Mouse (Mus musculus) hindbrain, embryonic 10.5 days (tissue): ENCODE data around the gene Gmds. TPM values are rescaled to one million over a fixed set of nuclear protein-coding genes. Genes with fewer than 3 reads are reported as not detected.

Experiments
- DNase-seq: peaks from one replicate; pipeline ENCODE4 v3.0.0-alpha.2; 2017; ENCODE audit warnings: low spot score
- H3K27ac ChIP-seq: fragments of 300-500 bp; sonication (generic); 2 replicates; pipeline ENCODE4 v1.5.1; 2016; ENCODE audit warnings: mild to moderate bottlenecking, moderate library complexity
- H3K27me3 ChIP-seq: fragments of 300-500 bp; sonication (generic); 2 replicates; pipeline ENCODE4 v1.6.1; 2016; ENCODE audit warnings: mild to moderate bottlenecking; ENCODE audit not compliant: poor library complexity, insufficient read depth, severe bottlenecking
- H3K36me3 ChIP-seq: fragments of 300-500 bp; sonication (generic); 2 replicates; pipeline ENCODE4 v1.6.1; 2016; ENCODE audit warnings: mild to moderate bottlenecking, moderate library complexity
- H3K4me1 ChIP-seq: fragments of 300-500 bp; sonication (generic); replicated peaks from 2 replicates; pipeline ENCODE4 v1.6.1; 2016; ENCODE audit warnings: mild to moderate bottlenecking
- H3K4me3 ChIP-seq: fragments of 300-500 bp; sonication (generic); 2 replicates; pipeline ENCODE4 v1.5.1; 2016; ENCODE audit warnings: mild to moderate bottlenecking, moderate library complexity
- H3K9me3 ChIP-seq: fragments of 300-500 bp; sonication (generic); 2 replicates; pipeline ENCODE4 v1.6.1; 2016; ENCODE audit warnings: mild to moderate bottlenecking, moderate library complexity
- WGBS: fragments of 180-500 bp; shearing (Covaris S2); methylation state at CpG from one replicate; pipeline ENCODE4 v1.1.7; 2016; 5-methylcytosine and 5-hydroxymethylcytosine counted together
- polyA plus RNA-seq: library from polyadenylated mRNA; unstranded; fragments of >200 nt; fragmentation: Nextera tagmentation; extraction: Ambion mirVana; gene quantifications from 2 replicates; pipeline ENCODE4 v1.2.1, GENCODE M21; 2016

The Gmds gene
- polyA plus RNA-seq, 1 experiment from 2014 or later, result 29.2 TPM

- Histone ChIP-seq H3K27ac (no peak overlapping the region), H3K27me3 (no peaks in the 10 kb centered on the region), H3K9me3 (no peaks in the 10 kb centered on the region), H3K36me3 (no peaks in the 10 kb centered on the region), H3K4me3 (no peak overlapping the region), H3K4me1 (peaks cover 4% of the 10 kb centered on the region)
- DNase-seq, result no peak
- WGBS, result 92% methylated on average over 5 of the region's 5 CpGs
These were observed 478.3 kb downstream of the Gmds start for GRCm38 (mm10) chr13:31860200-31860599.

GRCm38 (mm10) chr13:31854000-31854399, 484.5 kb downstream of the Gmds start:
- H3K4me3 ChIP-seq, result no peak overlapping the region
- no peaks in the 10 kb centered on the region for H3K27me3 ChIP-seq
- no peaks in the 10 kb centered on the region for H3K9me3 ChIP-seq
- WGBS, result 67% methylated on average over 4 of the region's 4 CpGs
- H3K4me1 ChIP-seq, result peaks cover 9% of the 10 kb centered on the region
- H3K27ac ChIP-seq, result no peak overlapping the region
- no peaks in the 10 kb centered on the region for H3K36me3 ChIP-seq
- no peak for DNase-seq

GRCm38 (mm10) chr13:31853564-31853963, 485.0 kb downstream of the Gmds start:
- Histone ChIP-seq H3K27me3 (no peaks in the 10 kb centered on the region), H3K36me3 (no peaks in the 10 kb centered on the region), H3K4me1 (peaks cover 11% of the 10 kb centered on the region), H3K27ac (no peak overlapping the region), H3K9me3 (no peaks in the 10 kb centered on the region), H3K4me3 (no peak overlapping the region)
- WGBS, result 63% methylated on average over 2 of the region's 2 CpGs
- DNase-seq, result no peak

- Histone ChIP-seq H3K36me3 (no peaks in the 10 kb centered on the region), H3K4me1 (peaks cover 11% of the 10 kb centered on the region), H3K9me3 (no peaks in the 10 kb centered on the region), H3K4me3 (no peak overlapping the region), H3K27me3 (no peaks in the 10 kb centered on the region), H3K27ac (no peak overlapping the region)
- DNase-seq, result no peak
- 48% methylated on average over 5 of the region's 5 CpGs for WGBS
These were observed 489.1 kb downstream of the Gmds start for GRCm38 (mm10) chr13:31849258-31849971.

- H3K4me1 ChIP-seq, result 0 out of 2 replicates have a peak, but pooled peaks cover 6% of the 10 kb centered on the region
- no peak overlapping the region for H3K27ac ChIP-seq
- DNase-seq, result no peak
- no peaks in the 10 kb centered on the region for H3K27me3 ChIP-seq
- WGBS, result 84% methylated on average over 4 of the region's 4 CpGs
- no peaks in the 10 kb centered on the region for H3K9me3 ChIP-seq
- no peaks in the 10 kb centered on the region for H3K36me3 ChIP-seq
- H3K4me3 ChIP-seq, result no peak overlapping the region
These were observed 502.7 kb downstream of the Gmds start for GRCm38 (mm10) chr13:31835802-31836201.

- 74% methylated on average over 9 of the region's 9 CpGs for WGBS
- Histone ChIP-seq H3K27ac (no peak overlapping the region), H3K4me3 (no peak overlapping the region), H3K27me3 (no peaks in the 10 kb centered on the region; the same call in 1 of the 2 replicates), H3K9me3 (no peaks in the 10 kb centered on the region), H3K36me3 (no peaks in the 10 kb centered on the region), H3K4me1 (0 out of 2 replicates have a peak, but pooled peaks cover under 1% of the 10 kb centered on the region)
- no peak for DNase-seq
These were observed 508.2 kb downstream of the Gmds start for GRCm38 (mm10) chr13:31830332-31830731.

GRCm38 (mm10) chr13:31828446-31828845, 510.1 kb downstream of the Gmds start:
- Histone ChIP-seq H3K4me3 (no peak overlapping the region), H3K9me3 (no peaks in the 10 kb centered on the region), H3K27ac (no peak overlapping the region), H3K27me3 (no peaks in the 10 kb centered on the region; the same call in 1 of the 2 replicates), H3K4me1 (0 out of 2 replicates have a peak, but pooled peaks cover 12% of the 10 kb centered on the region), H3K36me3 (no peaks in the 10 kb centered on the region)
- DNase-seq, result no peak
- WGBS, result 88% methylated on average over 4 of the region's 4 CpGs

- 63% methylated on average over 3 of the region's 3 CpGs for WGBS
- no peak overlapping the region for H3K27ac ChIP-seq
- no peak overlapping the region for H3K4me3 ChIP-seq
- peaks cover under 1% of the 10 kb centered on the region for H3K27me3 ChIP-seq
- no peak for DNase-seq
- H3K4me1 ChIP-seq, result peaks cover 13% of the 10 kb centered on the region; the same call in 1 of the 2 replicates
- H3K9me3 ChIP-seq, result no peaks in the 10 kb centered on the region
- no peaks in the 10 kb centered on the region for H3K36me3 ChIP-seq
These were observed 510.7 kb downstream of the Gmds start for GRCm38 (mm10) chr13:31827820-31828332.

GRCm38 (mm10) chr13:31827160-31827559, 511.4 kb downstream of the Gmds start:
- Histone ChIP-seq H3K36me3 (no peaks in the 10 kb centered on the region), H3K27me3 (peaks cover 8% of the 10 kb centered on the region), H3K4me3 (no peak overlapping the region), H3K27ac (no peak overlapping the region), H3K4me1 (peaks cover 17% of the 10 kb centered on the region; the same call in 1 of the 2 replicates), H3K9me3 (no peaks in the 10 kb centered on the region)
- no peak for DNase-seq
- WGBS, result 89% methylated on average over 5 of the region's 5 CpGs

GRCm38 (mm10) chr13:31825180-31825579, 513.4 kb downstream of the Gmds start:
- Histone ChIP-seq H3K27ac (no peak overlapping the region), H3K4me3 (no peak overlapping the region), H3K27me3 (peaks cover 27% of the 10 kb centered on the region), H3K4me1 (peaks cover 33% of the 10 kb centered on the region), H3K9me3 (no peaks in the 10 kb centered on the region), H3K36me3 (no peaks in the 10 kb centered on the region)
- no peak for DNase-seq
- 80% methylated on average over 1 of the region's 1 CpGs for WGBS

GRCm38 (mm10) chr13:31823316-31823715, 515.2 kb downstream of the Gmds start:
- Histone ChIP-seq H3K4me3 (no peak overlapping the region), H3K27ac (no peak overlapping the region), H3K4me1 (peaks cover 45% of the 10 kb centered on the region), H3K9me3 (no peaks in the 10 kb centered on the region), H3K27me3 (peaks cover 46% of the 10 kb centered on the region), H3K36me3 (no peaks in the 10 kb centered on the region)
- no peak for DNase-seq
- 18% methylated on average over 5 of the region's 5 CpGs for WGBS

- H3K4me1 ChIP-seq, result peaks cover 52% of the 10 kb centered on the region
- no peaks in the 10 kb centered on the region for H3K36me3 ChIP-seq
- WGBS, result 17% methylated on average over 6 of the region's 6 CpGs
- no peaks in the 10 kb centered on the region for H3K9me3 ChIP-seq
- DNase-seq, result no peak
- peaks cover 68% of the 10 kb centered on the region for H3K27me3 ChIP-seq
- H3K4me3 ChIP-seq, result peak overlapping the region; percentile 45
- peak overlapping the region; percentile 71; the same call in 1 of the 2 replicates for H3K27ac ChIP-seq
These were observed 517.5 kb downstream of the Gmds start for GRCm38 (mm10) chr13:31821050-31821449.

GRCm38 (mm10) chr13:31820587-31821017, 517.9 kb downstream of the Gmds start:
- Histone ChIP-seq H3K36me3 (no peaks in the 10 kb centered on the region), H3K27me3 (peaks cover 73% of the 10 kb centered on the region), H3K27ac (peak overlapping the region; percentile 71), H3K4me3 (peak overlapping the region; percentile 45), H3K9me3 (no peaks in the 10 kb centered on the region), H3K4me1 (peaks cover 56% of the 10 kb centered on the region)
- DNase-seq, result peak; percentile 78
- WGBS, result 2% methylated on average over 16 of the region's 16 CpGs
